Mouse (Mus musculus) hindbrain, embryonic 11.5 days (tissue): ENCODE measurements around the gene Gm49321. TPM values are rescaled to one million over a fixed set of nuclear protein-coding genes. Genes with fewer than 3 reads are reported as not detected.

Source experiments
- ATAC-seq: fragments of 200-750 bp; cut with Nextera tagmentation; 2 replicates; pipeline ENCODE4 v1.8.0; 2017; ENCODE audit warnings: mild to moderate bottlenecking, moderate TSS enrichment, moderate library complexity; ENCODE audit not compliant: low FRiP score
- DNase-seq: peaks from one replicate; pipeline ENCODE4 v3.0.0-alpha.2; 2015; ENCODE audit warnings: low spot score
- H3K27ac ChIP-seq: fragments of 300-500 bp; sonication (generic); 2 replicates; pipeline ENCODE4 v1.5.1; 2014; ENCODE audit warnings: mild to moderate bottlenecking, low read depth, low read length
- H3K27me3 ChIP-seq: fragments of 300-500 bp; sonication (generic); 2 replicates; pipeline ENCODE4 v1.6.1; 2014; ENCODE audit warnings: mild to moderate bottlenecking, low read length, moderate library complexity, mixed read lengths; ENCODE audit not compliant: control insufficient read depth, insufficient read depth
- H3K36me3 ChIP-seq: fragments of 300-500 bp; sonication (generic); 2 replicates; pipeline ENCODE4 v1.6.1; 2014; ENCODE audit warnings: mild to moderate bottlenecking, low read length, moderate library complexity, mixed read lengths; ENCODE audit not compliant: control insufficient read depth, insufficient read depth
- H3K4me1 ChIP-seq: fragments of 300-500 bp; sonication (generic); replicated peaks from 2 replicates; pipeline ENCODE4 v1.6.1; 2014; ENCODE audit warnings: low read length, mixed read lengths; ENCODE audit not compliant: control insufficient read depth, insufficient read depth
- H3K4me2 ChIP-seq: fragments of 300-500 bp; sonication (generic); replicated peaks from 2 replicates; pipeline ENCODE4 v1.6.1; 2014; ENCODE audit warnings: mild to moderate bottlenecking, low read depth, low read length
- H3K4me3 ChIP-seq: fragments of 300-500 bp; sonication (generic); 2 replicates; pipeline ENCODE4 v1.5.1; 2014; ENCODE audit warnings: low read depth, low read length
- H3K9ac ChIP-seq: fragments of 300-500 bp; sonication (generic); 2 replicates; pipeline ENCODE4 v1.6.1; 2014; ENCODE audit warnings: low read depth, low read length
- H3K9me3 ChIP-seq: fragments of 300-500 bp; sonication (generic); 2 replicates; pipeline ENCODE4 v1.6.1; 2016; ENCODE audit warnings: low read length; ENCODE audit not compliant: control insufficient read depth
- WGBS: fragments of 180-500 bp; shearing (Covaris S2); extraction: QIAGEN DNeasy Blood & Tissue Kit; methylation state at CpG from one replicate; pipeline ENCODE4 v1.1.7; 2014; 5-methylcytosine and 5-hydroxymethylcytosine counted together
- polyA plus RNA-seq: library from polyadenylated mRNA; unstranded; fragments of >200 nt; fragmentation: Nextera tagmentation; extraction: Ambion mirVana; gene quantifications from 2 replicates; pipeline ENCODE4 v1.2.1, GENCODE M21; 2014

Gm49321 gene
- polyA plus RNA-seq, 1 experiment from 2014 or later: 19.8 TPM

DNA sequence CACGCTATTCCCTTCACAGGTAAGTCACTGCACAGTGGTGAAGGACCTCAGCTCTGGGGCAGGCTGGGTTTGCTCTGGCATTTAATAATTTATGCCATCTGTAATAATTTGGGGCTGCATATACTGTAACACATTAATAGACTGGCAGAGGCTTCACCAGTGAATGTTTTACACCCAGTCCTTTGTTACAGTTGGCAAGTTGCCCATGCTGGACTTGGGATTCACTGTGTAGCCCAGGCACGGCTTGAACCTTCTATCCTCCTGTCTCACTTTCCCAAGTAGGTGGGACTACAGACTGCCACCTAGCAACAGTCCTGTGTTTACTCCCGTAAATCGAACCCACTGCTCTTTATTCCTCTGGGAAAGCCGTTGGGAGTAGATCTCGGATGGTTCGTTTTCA lies 48.8 kb downstream of the Gm49321 start:
- H3K27ac ChIP-seq: no peak overlapping the region
- WGBS: 91% methylated on average over 7 of the region's 7 CpGs
- 0 out of 2 replicates have a peak, but pooled peaks cover 2% of the 10 kb centered on the region for H3K36me3 ChIP-seq
- no peaks in the 10 kb centered on the region for H3K4me1 ChIP-seq
- no peaks in the 10 kb centered on the region for H3K9me3 ChIP-seq
- DNase-seq (no peak), ATAC-seq (no peak)
- H3K27me3 ChIP-seq: no peaks in the 10 kb centered on the region
- no peak overlapping the region for H3K4me2 ChIP-seq
- no peak overlapping the region for H3K9ac ChIP-seq
- H3K4me3 ChIP-seq: no peak overlapping the region

DNA sequence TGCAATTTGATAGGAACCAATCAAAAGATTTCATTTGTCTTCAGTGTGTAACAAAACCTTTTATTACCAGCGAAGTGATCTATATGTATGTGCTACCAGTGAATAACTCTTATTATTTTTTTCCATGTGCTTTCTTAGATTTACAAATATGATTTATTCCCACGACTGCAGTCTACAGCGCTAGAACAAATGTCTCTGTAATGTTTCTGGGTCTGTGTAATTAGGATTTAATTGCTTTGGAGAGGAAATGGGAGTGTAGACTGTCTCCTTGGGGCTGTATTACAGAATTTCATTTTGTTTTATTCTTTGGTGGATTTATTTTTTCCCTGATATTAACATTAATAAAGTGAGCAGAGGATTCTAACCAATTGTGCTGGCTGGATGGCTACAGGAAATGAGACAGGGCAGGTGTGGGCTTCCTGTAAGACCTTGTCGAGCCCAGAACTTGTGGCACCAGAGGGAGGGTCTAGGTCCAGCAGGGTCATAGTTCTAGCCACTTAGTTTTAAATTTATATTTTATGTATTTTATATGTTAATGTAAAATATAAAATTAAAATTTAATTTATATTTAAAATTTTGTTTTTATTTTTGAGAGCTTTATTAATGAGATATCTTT lies 51.0 kb downstream of the Gm49321 start:
- Histone ChIP-seq H3K9me3 (no peaks in the 10 kb centered on the region), H3K4me2 (no peak overlapping the region), H3K36me3 (no peaks in the 10 kb centered on the region), H3K4me1 (no peaks in the 10 kb centered on the region), H3K9ac (no peak overlapping the region), H3K27ac (no peak overlapping the region), H3K4me3 (no peak overlapping the region), H3K27me3 (no peaks in the 10 kb centered on the region)
- ATAC-seq (no peak), DNase-seq (no peak)
- 92% methylated on average over 4 of the region's 4 CpGs for WGBS

DNA sequence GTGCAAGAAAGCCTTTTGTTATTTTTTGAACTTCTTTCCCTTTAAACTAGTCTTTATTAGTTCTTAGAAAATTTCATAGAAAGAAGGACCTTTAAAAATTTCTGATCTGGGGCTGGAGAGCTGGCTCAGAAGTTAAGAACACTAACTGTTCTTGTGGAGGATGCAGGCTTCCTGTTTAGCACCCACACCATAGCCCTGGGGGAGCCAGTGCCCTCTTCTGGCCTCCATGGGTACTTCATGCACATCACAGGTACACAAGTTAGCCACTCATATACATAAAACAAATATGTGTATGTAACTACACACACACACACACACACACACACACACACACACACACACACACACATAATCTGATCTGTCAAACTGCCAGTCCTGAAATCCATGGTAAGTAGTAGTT lies 52.1 kb downstream of the Gm49321 start:
- Histone ChIP-seq H3K4me2 (no peak overlapping the region), H3K9ac (no peak overlapping the region), H3K4me3 (no peak overlapping the region), H3K27me3 (no peaks in the 10 kb centered on the region), H3K36me3 (no peaks in the 10 kb centered on the region), H3K9me3 (no peaks in the 10 kb centered on the region), H3K4me1 (no peaks in the 10 kb centered on the region), H3K27ac (no peak overlapping the region)
- ATAC-seq (no peak), DNase-seq (peak; percentile 42)

- 66% methylated on average over 12 of the region's 12 CpGs for WGBS
- no peak overlapping the region for H3K4me2 ChIP-seq
- no peak for DNase-seq
- peaks cover 9% of the 10 kb centered on the region; the same call in 1 of the 2 replicates for H3K27me3 ChIP-seq
- no peaks in the 10 kb centered on the region for H3K9me3 ChIP-seq
- no peaks in the 10 kb centered on the region for H3K36me3 ChIP-seq
- H3K4me1 ChIP-seq: peaks cover 2% of the 10 kb centered on the region; the same call in 1 of the 2 replicates
- peak overlapping the region; percentile 52; the same call in 1 of the 2 replicates for H3K4me3 ChIP-seq
- 0 out of 2 replicates have a peak, but pooled peaks have one; percentile 10 for ATAC-seq
- H3K9ac ChIP-seq: no peak overlapping the region; the same call in 1 of the 2 replicates
- no peak overlapping the region for H3K27ac ChIP-seq
These were observed 59.4 kb downstream of the Gm49321 start for GRCm38 (mm10) chr12:73996906-73997296.

GRCm38 (mm10) chr12:73997297-73998127 lies 60.1 kb downstream of the Gm49321 start, which contains the start of gene Syt16:
TSS of gene Syt16 (plus strand) at chr12:73997661.
- no peak within 1 kb of the TSS for H3K27ac ChIP-seq
- peak within 1 kb of the TSS; percentile 91 for H3K4me2 ChIP-seq
- H3K9ac ChIP-seq: peak within 1 kb of the TSS; percentile 67
- DNase-seq: peak; percentile 45
- WGBS: under 1% methylated on average over 29 of the region's 67 CpGs
- peaks cover 2% of the 10 kb centered on the region; the same call in 1 of the 2 replicates for H3K4me1 ChIP-seq
- peaks cover 9% of the 10 kb centered on the region; the same call in 1 of the 2 replicates for H3K27me3 ChIP-seq
- H3K36me3 ChIP-seq: no peaks in the 10 kb centered on the region
- H3K4me3 ChIP-seq: peak within 1 kb of the TSS; percentile 52
- peak; percentile 71 for ATAC-seq
- H3K9me3 ChIP-seq: no peaks in the 10 kb centered on the region

- ATAC-seq: peak; percentile 59; the same call in 1 of the 2 replicates
- Histone ChIP-seq H3K27me3 (peaks cover 9% of the 10 kb centered on the region; the same call in 1 of the 2 replicates), H3K4me3 (peak overlapping the region; percentile 52), H3K4me2 (peak overlapping the region; percentile 91), H3K27ac (no peak overlapping the region), H3K9ac (peak overlapping the region; percentile 67; the same call in 1 of the 2 replicates), H3K36me3 (no peaks in the 10 kb centered on the region), H3K9me3 (no peaks in the 10 kb centered on the region), H3K4me1 (peaks cover 2% of the 10 kb centered on the region; the same call in 1 of the 2 replicates)
- DNase-seq: peak; percentile 40
- 32% methylated on average over 5 of the region's 5 CpGs for WGBS
These were observed 60.6 kb downstream of the Gm49321 start for GRCm38 (mm10) chr12:73998128-73998456.

- Histone ChIP-seq H3K36me3 (no peaks in the 10 kb centered on the region), H3K4me1 (peaks cover 2% of the 10 kb centered on the region; the same call in 1 of the 2 replicates), H3K9me3 (no peaks in the 10 kb centered on the region), H3K9ac (no peak overlapping the region), H3K4me3 (no peak overlapping the region), H3K27ac (no peak overlapping the region), H3K4me2 (no peak overlapping the region), H3K27me3 (peaks cover 3% of the 10 kb centered on the region; the same call in 1 of the 2 replicates)
- WGBS: 83% methylated on average over 9 of the region's 9 CpGs
- ATAC-seq (no peak), DNase-seq (no peak)
These were observed 65.0 kb downstream of the Gm49321 start for GRCm38 (mm10) chr12:74002449-74002848.

DNA sequence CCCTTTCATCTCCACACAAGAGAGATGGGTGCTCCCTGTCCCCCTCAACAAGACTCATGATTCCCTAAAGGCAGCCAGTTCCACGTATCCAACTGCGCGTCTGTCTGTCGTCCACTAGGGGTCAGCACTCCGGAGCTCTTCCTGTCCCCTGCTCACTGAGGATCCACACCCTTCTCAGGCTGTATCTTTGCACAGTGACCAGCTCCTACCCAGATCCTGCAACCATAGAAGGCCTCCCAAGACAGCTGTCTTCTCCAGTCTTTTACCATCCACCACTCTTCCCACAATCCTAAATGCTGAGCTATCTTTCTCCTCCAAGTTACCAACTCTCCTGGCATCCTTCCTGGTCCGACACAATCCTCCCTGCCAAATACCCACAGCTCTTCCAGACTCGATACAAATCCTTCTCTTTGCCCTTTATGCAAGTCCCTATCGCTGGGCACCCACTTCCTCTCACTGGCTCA lies 72.0 kb downstream of the Gm49321 start:
- no peaks in the 10 kb centered on the region for H3K27me3 ChIP-seq
- ATAC-seq (0 out of 2 replicates have a peak, but pooled peaks have one; percentile 45), DNase-seq (peak; percentile 74)
- WGBS: 30% methylated on average over 8 of the region's 8 CpGs
- H3K27ac ChIP-seq: no peak overlapping the region
- no peaks in the 10 kb centered on the region for H3K4me1 ChIP-seq
- no peaks in the 10 kb centered on the region for H3K9me3 ChIP-seq
- H3K4me2 ChIP-seq: no peak overlapping the region
- no peak overlapping the region for H3K9ac ChIP-seq
- H3K4me3 ChIP-seq: no peak overlapping the region
- no peaks in the 10 kb centered on the region for H3K36me3 ChIP-seq
